Mouse (Mus musculus) lung, postnatal 0 days (tissue): ENCODE results near the gene Tle6.

ENCODE experiments used
- CTCF ChIP-seq: IDR thresholded peaks from 2 replicates; pipeline ENCODE4 v1.5.1; 2016; ENCODE audit warnings: antibody characterized with exemption, mild to moderate bottlenecking
- EP300 ChIP-seq: IDR thresholded peaks from 2 replicates; pipeline ENCODE4 v1.6.1; 2016; ENCODE audit warnings: antibody characterized with exemption, mild to moderate bottlenecking, control low read depth

GRCm38 (mm10) chr10:81600096-81600495 lies 777 bp downstream of the Tle6 start:
- TF ChIP-seq EP300 (no peak), CTCF (no peak)
